Mouse (Mus musculus): Measurements from ENCODE around the gene Tubb3. TPM values are rescaled to one million over a fixed set of nuclear protein-coding genes. Genes with fewer than 3 reads are reported as not detected.
"Not testable (repeated sequence)": the region's sequence is repeated elsewhere in the genome, so short reads cannot be mapped to it uniquely, and the experiment has no call there.

Tubb3 gene
- total and polyA plus RNA-seq, 3 experiments = 1.8 to 3.1 (median 2.2) TPM

DNA sequence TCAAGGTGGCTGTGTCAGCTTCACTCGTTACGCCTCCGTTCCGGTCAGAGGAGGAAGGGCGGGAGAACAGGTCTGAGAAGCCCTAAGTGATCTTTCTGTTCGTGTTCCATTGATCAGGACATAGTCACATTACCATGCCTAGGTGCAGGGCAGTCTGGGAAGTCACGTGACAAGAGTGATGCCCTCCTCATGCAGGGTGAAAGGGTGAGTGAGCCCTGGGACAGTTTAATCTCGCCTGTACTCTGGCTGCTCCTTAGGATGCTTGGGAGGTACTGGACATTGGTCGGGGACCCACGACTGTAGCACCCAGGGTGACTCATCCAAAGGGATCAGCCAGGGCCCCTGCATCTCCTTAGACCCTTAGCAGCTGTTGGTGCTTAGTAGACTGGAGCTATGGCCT lies 34.8 kb downstream of the Tubb3 start:
- Histone ChIP-seq H3K4me2 (ENCODE audit: insufficient read depth, low read depth, poor library complexity, severe bottlenecking) (no peak overlapping the region), H3K27me3 (replicated peaks) (no peaks in the 10 kb centered on the region), H3K4me3 (replicated peaks in 1 of 3; ENCODE audit: low read depth in 2 of 3, low read length in 2 of 3, poor library complexity in 1 of 3) (no peak overlapping the region), H3K4me1 (ENCODE audit: control insufficient read depth in 1 of 2, insufficient read depth in 2 of 2) (peaks cover 13% of the 10 kb centered on the region in 2 experiments), H3K79me2 (replicated peaks; ENCODE audit: control insufficient read depth, extremely low read depth, insufficient read depth, poor library complexity, severe bottlenecking) (no peaks in the 10 kb centered on the region), H3K9me3 (replicated peaks; ENCODE audit: low read length) (peaks cover 2% of the 10 kb centered on the region), H3K27ac (ENCODE audit: insufficient read depth, low read depth) (no peak overlapping the region), H3K36me3 (replicated peaks in 1 of 2; ENCODE audit: control insufficient read depth in 1 of 2, insufficient read depth in 1 of 2, low read length in 1 of 2) (peaks cover 0 to 33% of the 10 kb centered on the region in 2 experiments), H3K9ac (ENCODE audit: insufficient read depth, low read depth) (no peak overlapping the region)
- no peak for DNase-seq (ENCODE audit: extremely low read depth)
- in situ Hi-C loops (cut with MboI; ENCODE audit: low pct_ligation_motif_present, low pct_unique_long_range_greater_than_20kb, low sequenced_read_pairs) (no loop called here), dilution Hi-C loops (cut with MboI; ENCODE audit: extremely low pct_ligation_motif_present, extremely low pct_unique_long_range_greater_than_20kb, low sequenced_read_pairs) (no loop called here)
- TF ChIP-seq CHD2 (IDR thresholded peaks at IDR 0.05; ENCODE audit: low read length) = no peak
- TF ChIP-seq MXI1 (IDR thresholded peaks at IDR 0.05; ENCODE audit: low read depth, low read length) = no peak
- no peak for TF ChIP-seq USF2 (conservative IDR thresholded peaks at IDR 0.05; ENCODE audit: low read depth, low read length)

DNA sequence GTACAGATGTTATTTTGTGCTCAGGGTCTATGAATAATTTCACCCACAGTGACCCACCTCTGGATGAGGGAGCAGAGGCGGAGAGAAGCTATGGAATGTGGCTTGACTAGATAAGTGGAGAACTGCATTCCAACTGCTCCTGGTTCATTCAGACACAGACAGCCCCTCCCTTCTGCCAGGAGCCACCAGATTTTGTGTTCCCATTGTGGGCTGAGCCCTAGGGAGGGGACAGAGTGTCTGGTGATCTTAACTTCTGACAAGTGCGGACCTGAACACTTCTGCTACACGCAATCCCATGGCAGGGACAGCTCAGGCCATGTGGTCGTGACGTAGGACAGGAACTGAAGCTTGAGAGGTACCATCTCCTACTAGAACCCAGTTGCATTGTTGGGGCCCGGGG lies 35.6 kb downstream of the Tubb3 start:
- H3K27me3 ChIP-seq (replicated peaks) = no peaks in the 10 kb centered on the region
- H3K36me3 ChIP-seq (replicated peaks in 1 of 2; ENCODE audit: control insufficient read depth in 1 of 2, insufficient read depth in 1 of 2, low read length in 1 of 2) = peaks cover 0 to 40% of the 10 kb centered on the region in 2 experiments
- DNase-seq (ENCODE audit: extremely low read depth) = no peak
- TF ChIP-seq NRF1 (IDR thresholded peaks at IDR 0.05; ENCODE audit: low read depth, low read length) (no peak), SMC3 (IDR thresholded peaks at IDR 0.05; ENCODE audit: low read depth, low read length) (no peak), EP300 (IDR thresholded peaks at IDR 0.05; ENCODE audit: low read length) (no peak), POLR2A (IDR thresholded peaks at IDR 0.05; ENCODE audit: low read depth, low read length) (no peak), CHD1 (IDR thresholded peaks at IDR 0.05; ENCODE audit: low read depth, low read length) (no peak), CHD2 (IDR thresholded peaks at IDR 0.05; ENCODE audit: low read length) (no peak)
- H3K9ac ChIP-seq (ENCODE audit: insufficient read depth, low read depth) = no peak overlapping the region
- peaks cover 13% of the 10 kb centered on the region in 2 experiments for H3K4me1 ChIP-seq (ENCODE audit: control insufficient read depth in 1 of 2, insufficient read depth in 2 of 2)
- dilution Hi-C loops (cut with MboI; ENCODE audit: extremely low pct_ligation_motif_present, extremely low pct_unique_long_range_greater_than_20kb, low sequenced_read_pairs) = no loop called here
- in situ Hi-C loops (cut with MboI; ENCODE audit: low pct_ligation_motif_present, low pct_unique_long_range_greater_than_20kb, low sequenced_read_pairs) = no loop called here
- no peaks in the 10 kb centered on the region for H3K79me2 ChIP-seq (replicated peaks; ENCODE audit: control insufficient read depth, extremely low read depth, insufficient read depth, poor library complexity, severe bottlenecking)
- no peak overlapping the region for H3K4me2 ChIP-seq (ENCODE audit: insufficient read depth, low read depth, poor library complexity, severe bottlenecking)
- no peak overlapping the region for H3K27ac ChIP-seq (ENCODE audit: insufficient read depth, low read depth)
- H3K4me3 ChIP-seq (replicated peaks in 1 of 3; ENCODE audit: low read depth in 2 of 3, low read length in 2 of 3, poor library complexity in 1 of 3) = no peak overlapping the region
- no peaks in the 10 kb centered on the region for H3K9me3 ChIP-seq (replicated peaks; ENCODE audit: low read length)

DNA sequence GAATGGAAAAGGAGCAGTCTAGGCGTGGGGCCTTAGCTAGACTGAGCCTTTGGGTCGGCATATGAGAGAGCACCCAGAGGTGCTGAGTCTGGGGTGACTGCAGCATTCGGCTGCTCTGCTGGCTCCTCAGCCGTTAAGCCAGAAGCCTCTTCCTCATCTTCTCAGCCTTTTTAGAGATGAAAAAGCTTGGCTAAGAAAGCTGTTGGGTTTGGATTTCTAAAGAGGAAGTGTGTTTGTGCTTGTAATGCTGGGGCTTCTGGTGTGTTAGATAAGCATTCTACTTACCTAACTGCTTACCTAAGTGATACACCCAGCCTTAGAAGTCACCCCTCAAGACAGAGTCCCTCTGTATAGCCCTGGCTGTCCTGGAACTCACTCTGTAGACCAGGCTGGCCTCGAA lies 39.6 kb downstream of the Tubb3 start:
- no peak for DNase-seq (ENCODE audit: extremely low read depth)
- dilution Hi-C loops (cut with MboI; ENCODE audit: extremely low pct_ligation_motif_present, extremely low pct_unique_long_range_greater_than_20kb, low sequenced_read_pairs) = no loop called here
- no peaks in the 10 kb centered on the region for H3K27me3 ChIP-seq (replicated peaks)
- in situ Hi-C loops (cut with MboI; ENCODE audit: low pct_ligation_motif_present, low pct_unique_long_range_greater_than_20kb, low sequenced_read_pairs) = no loop called here
- no peak overlapping the region for H3K4me3 ChIP-seq (replicated peaks in 1 of 3; ENCODE audit: low read depth in 2 of 3, low read length in 2 of 3, poor library complexity in 1 of 3)
- no peak overlapping the region for H3K4me2 ChIP-seq (ENCODE audit: insufficient read depth, low read depth, poor library complexity, severe bottlenecking)
- TF ChIP-seq ZC3H11A (IDR thresholded peaks at IDR 0.05; ENCODE audit: low read depth, low read length) (no peak), ETS1 (conservative IDR thresholded peaks at IDR 0.05; ENCODE audit: low read depth, low read length) (no peak)
- H3K27ac ChIP-seq (ENCODE audit: insufficient read depth, low read depth) = no peak overlapping the region
- H3K9me3 ChIP-seq (replicated peaks; ENCODE audit: low read length) = no peaks in the 10 kb centered on the region
- H3K9ac ChIP-seq (ENCODE audit: insufficient read depth, low read depth) = no peak overlapping the region
- H3K4me1 ChIP-seq (ENCODE audit: control insufficient read depth in 1 of 2, insufficient read depth in 2 of 2) = peaks cover 3% of the 10 kb centered on the region in 2 experiments; a peak in 2 of 4 replicates
- H3K79me2 ChIP-seq (replicated peaks; ENCODE audit: control insufficient read depth, extremely low read depth, insufficient read depth, poor library complexity, severe bottlenecking) = no peaks in the 10 kb centered on the region
- H3K36me3 ChIP-seq (replicated peaks in 1 of 2; ENCODE audit: control insufficient read depth in 1 of 2, insufficient read depth in 1 of 2, low read length in 1 of 2) = peaks cover 23 to 75% of the 10 kb centered on the region in 2 experiments

DNA sequence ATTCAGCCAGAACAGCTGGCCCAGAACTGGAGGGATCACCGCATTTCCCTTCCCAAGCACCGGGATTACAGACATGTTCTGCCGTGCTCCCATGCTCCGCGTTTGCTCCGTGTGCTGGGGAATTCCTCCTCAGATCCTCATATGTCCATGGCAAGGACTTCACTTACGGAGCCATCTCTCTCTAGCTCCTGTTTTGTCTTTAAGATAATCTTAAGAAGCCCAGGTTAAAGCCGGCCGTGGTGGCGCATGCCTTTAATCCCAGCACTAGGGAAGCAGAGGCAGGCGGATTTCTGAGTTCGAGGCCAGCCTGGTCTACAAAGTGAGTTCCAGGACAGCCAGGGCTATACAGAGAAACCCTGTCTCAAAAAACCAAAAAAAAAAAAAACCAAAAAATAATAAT lies 40.5 kb downstream of the Tubb3 start:
- H3K9me3 ChIP-seq (replicated peaks; ENCODE audit: low read length); DNase-seq (ENCODE audit: extremely low read depth); H3K27me3 ChIP-seq (replicated peaks); dilution Hi-C loops (cut with MboI; ENCODE audit: extremely low pct_ligation_motif_present, extremely low pct_unique_long_range_greater_than_20kb, low sequenced_read_pairs); H3K79me2 ChIP-seq (replicated peaks; ENCODE audit: control insufficient read depth, extremely low read depth, insufficient read depth, poor library complexity, severe bottlenecking); in situ Hi-C loops (cut with MboI; ENCODE audit: low pct_ligation_motif_present, low pct_unique_long_range_greater_than_20kb, low sequenced_read_pairs); H3K9ac ChIP-seq (ENCODE audit: insufficient read depth, low read depth); H3K4me2 ChIP-seq (ENCODE audit: insufficient read depth, low read depth, poor library complexity, severe bottlenecking); H3K4me1 ChIP-seq (ENCODE audit: control insufficient read depth in 1 of 2, insufficient read depth in 2 of 2); H3K27ac ChIP-seq (ENCODE audit: insufficient read depth, low read depth); H3K4me3 ChIP-seq (replicated peaks in 1 of 3; ENCODE audit: low read depth in 2 of 3, low read length in 2 of 3, poor library complexity in 1 of 3): not testable (repeated sequence)
- peaks cover 30 to 75% of the 10 kb centered on the region in 2 experiments for H3K36me3 ChIP-seq (replicated peaks in 1 of 2; ENCODE audit: control insufficient read depth in 1 of 2, insufficient read depth in 1 of 2, low read length in 1 of 2)
